Comparison of ENCODE assay signal across 26 mouse cellular contexts in the genomic region with DNA sequence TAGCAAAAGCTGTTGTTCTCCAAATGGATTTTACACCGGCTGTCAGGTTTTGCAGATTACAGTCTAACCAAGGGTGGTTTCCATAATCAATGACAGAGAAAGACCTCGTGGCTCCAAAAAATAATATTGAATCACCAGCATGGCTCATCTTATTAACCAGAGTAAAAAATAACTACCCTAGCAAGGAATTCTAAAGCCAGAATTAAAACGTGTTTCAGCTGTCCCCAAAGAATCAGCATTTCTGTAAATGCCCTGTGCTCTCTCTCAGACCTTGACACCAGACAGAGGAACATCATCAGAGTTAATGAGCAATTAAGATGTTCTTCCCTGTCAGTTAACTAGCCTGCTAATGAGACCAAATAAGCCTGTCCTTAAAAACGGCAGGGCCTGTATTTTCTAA.
"Had no signal": no experiment of that assay in that cellular context is flagged by ENCODE, and none has a peak within 500 bp of the region (broad histone marks: within the 10 kb centered on the region; RNA-seq: fewer than 3 reads in every experiment).

No protein-coding gene starts in this region.

- ATAC-seq: intestine, embryonic 16.5 days; liver, embryonic 12.5 days; midbrain, embryonic 13.5 days; midbrain, embryonic 16.5 days had no signal

- H3K4me2 ChIP-seq: limb, embryonic 13.5 days; liver, embryonic 12.5 days; liver, embryonic 15.5 days; lung, embryonic 15.5 days; midbrain, embryonic 13.5 days; neural tube, embryonic 13.5 days had no signal

- H3K36me3 ChIP-seq: limb, embryonic 10.5 days; limb, embryonic 13.5 days; liver, embryonic 12.5 days; liver, embryonic 15.5 days; lung, embryonic 15.5 days; midbrain, embryonic 10.5 days; midbrain, embryonic 13.5 days; neural tube, embryonic 13.5 days had no signal

- H3K27ac ChIP-seq: kidney, postnatal 0 days; layer of hippocampus, adult 2 months; limb, embryonic 10.5 days; limb, embryonic 13.5 days; liver, embryonic 12.5 days; liver, embryonic 15.5 days; lung, embryonic 15.5 days; midbrain, embryonic 10.5 days; midbrain, embryonic 13.5 days; neural tube, embryonic 13.5 days; stomach, postnatal 0 days had no signal

- H3K27me3 ChIP-seq: limb, embryonic 13.5 days; liver, embryonic 12.5 days; liver, embryonic 15.5 days; lung, embryonic 15.5 days; megakaryocyte, embryonic 14.5 days; midbrain, embryonic 13.5 days; neural tube, embryonic 13.5 days had no signal

- H3K9me3 ChIP-seq: limb, embryonic 10.5 days; limb, embryonic 13.5 days; liver, embryonic 12.5 days; liver, embryonic 15.5 days; lung, embryonic 15.5 days; megakaryocyte, embryonic 14.5 days; midbrain, embryonic 10.5 days; midbrain, embryonic 13.5 days; neural tube, embryonic 13.5 days had no signal

- H3K4me3 ChIP-seq: layer of hippocampus, adult 2 months; limb, embryonic 10.5 days; limb, embryonic 13.5 days; liver, embryonic 12.5 days; liver, embryonic 15.5 days; lung, embryonic 15.5 days; megakaryocyte, embryonic 14.5 days; midbrain, embryonic 10.5 days; midbrain, embryonic 13.5 days; myocyte; neural tube, embryonic 13.5 days had no signal

- H3K9ac ChIP-seq: limb, embryonic 13.5 days; liver, embryonic 12.5 days; liver, embryonic 15.5 days; lung, embryonic 15.5 days; midbrain, embryonic 13.5 days; neural tube, embryonic 13.5 days had no signal

- H3K4me1 ChIP-seq: limb, embryonic 10.5 days; limb, embryonic 13.5 days; liver, embryonic 12.5 days; liver, embryonic 15.5 days; lung, embryonic 15.5 days; megakaryocyte, embryonic 14.5 days; midbrain, embryonic 10.5 days; midbrain, embryonic 13.5 days had no signal

- DNase-seq: layer of hippocampus, adult 9-11 months; liver; lung, adult 18-20 months; lung, postnatal 10 days; lung, postnatal 36 days; right cerebral cortex, adult 18-20 months; right cerebral cortex, postnatal 14 days; right cerebral cortex, postnatal 4 days; thymus, adult 2 months; thymus, postnatal 14 days; thymus, postnatal 4 days had no signal
